Mouse (Mus musculus): ENCODE measurements around the gene Sox21. TPM values are rescaled to one million over a fixed set of nuclear protein-coding genes. Genes with fewer than 3 reads are reported as not detected.

The Sox21 gene
- polyA plus RNA-seq, 1 experiment from 2014 or later, result 15.1 TPM

DNA sequence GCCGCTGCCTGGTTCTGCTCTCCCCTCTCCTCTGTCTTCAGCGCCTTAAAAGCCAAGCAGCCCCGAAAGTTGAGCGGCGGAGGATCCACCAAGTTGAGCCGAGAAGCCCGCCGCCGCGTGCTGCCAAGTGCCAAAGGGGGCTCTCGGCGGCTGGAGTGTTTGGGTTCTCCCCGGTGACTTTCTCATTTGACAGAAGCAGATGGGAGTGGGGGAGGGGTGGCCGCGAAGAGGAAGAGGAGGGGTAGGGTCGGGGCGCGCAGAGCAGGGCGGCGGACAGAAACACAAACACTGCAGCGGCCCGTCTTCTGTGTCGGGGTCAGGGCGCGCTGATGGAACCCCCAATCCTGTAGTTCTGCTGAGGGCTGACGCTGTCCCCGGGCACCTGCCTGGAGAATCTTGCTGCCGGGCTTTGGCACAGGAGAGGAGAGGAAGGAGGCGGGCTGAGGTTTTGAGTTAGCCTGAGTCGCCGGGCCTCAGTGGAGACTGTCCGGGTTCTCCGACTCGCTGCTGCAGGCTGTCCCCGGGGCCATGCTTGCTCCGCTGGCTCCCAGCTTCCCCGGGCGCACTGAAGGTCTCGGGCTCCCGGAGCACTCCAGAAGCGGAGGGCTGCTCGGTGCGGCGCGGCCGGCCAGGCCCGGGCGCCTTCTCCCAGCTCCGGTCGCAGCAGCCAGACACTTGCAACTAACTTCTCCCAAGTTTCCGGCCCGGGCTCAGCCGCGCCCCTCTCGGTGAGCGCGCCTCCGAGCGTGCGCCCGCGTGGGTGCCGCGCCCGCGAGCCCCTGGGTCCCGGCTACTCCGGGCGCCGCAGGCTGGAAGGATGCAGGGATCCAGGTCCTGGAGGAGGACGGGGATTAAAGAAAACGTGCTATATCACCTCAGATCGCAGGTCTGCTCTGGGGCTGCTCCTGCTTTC is 601 bp downstream of the Sox21 start:
- Histone ChIP-seq H3K9ac (peak overlapping the region; percentile 86), H3K4me3 (peak overlapping the region; percentile 62), H3K4me1 (peaks cover 24% of the 10 kb centered on the region), H3K4me2 (replicated peaks) (peak overlapping the region; percentile 89), H3K27ac (peak overlapping the region; percentile 70), H3K9me3 (peaks cover 6% of the 10 kb centered on the region; the same call in 1 of the 2 replicates), H3K27me3 (replicated peaks) (peaks cover 43% of the 10 kb centered on the region), H3K36me3 (no peaks in the 10 kb centered on the region)
- under 1% methylated on average over 73 of the region's 73 CpGs for WGBS
- peak; percentile 49 for ATAC-seq (ENCODE audit: low FRiP score, low read depth)

DNA sequence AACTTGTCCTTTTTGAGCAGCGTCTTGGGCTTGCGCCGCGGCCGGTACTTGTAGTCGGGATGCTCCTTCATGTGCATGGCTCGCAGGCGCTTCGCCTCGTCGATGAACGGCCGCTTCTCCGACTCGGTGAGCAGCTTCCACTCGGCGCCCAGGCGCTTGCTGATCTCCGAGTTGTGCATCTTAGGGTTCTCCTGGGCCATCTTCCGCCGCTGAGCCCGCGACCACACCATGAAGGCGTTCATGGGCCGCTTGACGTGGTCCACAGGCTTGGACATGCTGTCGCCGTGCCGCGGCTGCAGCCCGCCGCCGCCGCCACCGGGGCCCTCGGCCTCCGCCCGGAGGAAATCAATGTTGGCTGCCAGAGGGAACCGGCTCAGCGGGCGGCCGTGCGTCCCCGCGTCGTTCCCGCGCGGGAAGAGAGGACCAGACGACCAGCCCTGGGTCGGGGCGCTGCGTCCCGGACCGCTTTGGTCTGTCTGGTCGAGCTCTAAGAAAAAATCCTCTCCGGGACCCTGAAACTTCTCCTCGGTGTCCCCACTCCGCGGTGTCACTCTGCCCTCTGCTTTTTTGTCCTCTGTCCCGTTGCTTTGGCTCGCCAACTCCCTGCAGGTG is 1.4 kb downstream of the Sox21 start:
- H3K9me3 ChIP-seq, result peaks cover 6% of the 10 kb centered on the region; the same call in 1 of the 2 replicates
- peaks cover 47% of the 10 kb centered on the region for H3K27me3 ChIP-seq (replicated peaks)
- ATAC-seq (ENCODE audit: low FRiP score, low read depth), result no peak
- no peaks in the 10 kb centered on the region for H3K36me3 ChIP-seq
- peak overlapping the region; percentile 2; the same call in 1 of the 2 replicates for H3K27ac ChIP-seq
- H3K4me1 ChIP-seq, result peaks cover 28% of the 10 kb centered on the region
- peak overlapping the region; percentile 89 for H3K4me2 ChIP-seq (replicated peaks)
- under 1% methylated on average over 62 of the region's 62 CpGs for WGBS
- H3K9ac ChIP-seq, result peak overlapping the region; percentile 86
- peak overlapping the region; percentile 62 for H3K4me3 ChIP-seq

DNA sequence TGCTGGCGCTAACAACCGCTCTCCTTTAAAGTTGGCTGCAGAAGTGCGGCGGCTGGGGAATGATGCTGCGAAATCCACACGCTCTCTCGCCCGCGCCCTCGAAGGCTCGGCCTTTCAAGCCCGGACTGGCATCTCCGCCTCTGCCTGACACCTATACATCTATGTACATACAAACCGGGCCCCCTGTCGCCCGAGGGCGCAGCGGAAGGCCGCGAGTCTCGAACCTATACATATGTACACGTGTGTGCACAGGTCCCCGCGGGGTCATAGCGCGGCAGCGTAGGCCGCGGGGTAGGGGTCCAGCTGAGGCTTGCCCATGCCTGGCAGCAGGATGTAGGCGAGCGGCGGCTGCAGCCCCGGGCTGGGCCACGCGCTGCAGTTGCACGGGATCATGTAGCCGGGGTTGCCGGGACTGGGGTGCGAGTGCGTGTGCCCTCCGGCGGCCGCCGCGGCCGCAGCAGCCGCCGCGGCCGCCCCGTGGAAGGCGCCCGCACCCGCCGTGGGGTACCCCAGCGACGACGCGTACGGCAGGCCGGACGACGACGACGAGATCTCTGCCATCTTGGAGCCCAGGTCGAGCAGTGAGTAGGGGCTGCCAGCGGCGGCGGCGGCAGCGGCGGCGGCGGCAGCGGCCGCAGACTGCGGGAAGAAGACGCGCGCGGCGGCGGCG is 2.2 kb downstream of the Sox21 start:
- H3K27me3 ChIP-seq (replicated peaks), result peaks cover 49% of the 10 kb centered on the region

DNA sequence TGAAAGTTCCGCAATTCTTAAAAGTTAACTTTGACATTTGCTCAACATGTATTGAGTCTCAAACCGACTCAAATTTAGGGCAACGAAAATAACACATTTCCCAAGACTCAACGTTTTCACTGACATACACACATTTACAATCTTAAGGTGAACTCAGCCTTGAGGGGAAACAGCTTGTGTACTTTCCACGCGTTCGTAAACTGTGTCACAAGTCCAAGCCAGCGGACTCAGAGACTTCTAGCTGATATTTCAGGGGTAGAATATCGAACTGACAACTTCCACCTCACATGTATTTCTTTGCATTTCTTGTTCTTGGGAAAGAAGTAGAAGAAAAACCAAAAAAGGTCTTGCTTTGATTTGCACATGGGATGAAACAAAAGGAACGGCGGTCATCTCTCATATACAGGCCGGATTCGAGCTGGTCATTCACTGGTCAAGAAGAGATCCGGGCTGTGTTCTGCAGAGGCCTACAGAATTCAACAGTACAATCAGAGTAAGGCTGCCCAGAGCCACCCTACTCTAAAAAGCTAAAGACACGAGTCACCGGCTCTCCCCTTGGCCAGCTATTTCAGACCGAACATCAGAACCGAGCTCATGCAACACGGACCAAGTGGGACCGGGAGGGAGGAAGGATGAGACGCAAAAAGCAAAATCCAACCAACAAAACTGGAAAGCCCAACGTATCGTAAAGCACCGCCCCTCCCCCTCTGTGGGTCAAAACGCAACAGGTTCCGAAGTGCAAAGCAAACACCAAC is 2.9 kb downstream of the Sox21 start:
- no peak for ATAC-seq (ENCODE audit: low FRiP score, low read depth)
- Histone ChIP-seq H3K9ac (peak overlapping the region; percentile 86), H3K4me3 (peak overlapping the region; percentile 62), H3K27me3 (replicated peaks) (peaks cover 49% of the 10 kb centered on the region), H3K27ac (no peak overlapping the region), H3K4me2 (replicated peaks) (peak overlapping the region; percentile 89), H3K36me3 (no peaks in the 10 kb centered on the region), H3K4me1 (peaks cover 32% of the 10 kb centered on the region), H3K9me3 (no peaks in the 10 kb centered on the region)
- WGBS, result 2% methylated on average over 26 of the region's 26 CpGs

More for the DNA sequence above, 2.2 kb downstream of the Sox21 start:
- H3K9me3 ChIP-seq, result no peaks in the 10 kb centered on the region
- peak overlapping the region; percentile 86 for H3K9ac ChIP-seq
- peaks cover 28% of the 10 kb centered on the region for H3K4me1 ChIP-seq
- peak overlapping the region; percentile 62 for H3K4me3 ChIP-seq
- under 1% methylated on average over 83 of the region's 84 CpGs for WGBS
- H3K36me3 ChIP-seq, result no peaks in the 10 kb centered on the region
- peak overlapping the region; percentile 89 for H3K4me2 ChIP-seq (replicated peaks)
- peak overlapping the region; percentile 2; the same call in 1 of the 2 replicates for H3K27ac ChIP-seq
- no peak for ATAC-seq (ENCODE audit: low FRiP score, low read depth)

DNA sequence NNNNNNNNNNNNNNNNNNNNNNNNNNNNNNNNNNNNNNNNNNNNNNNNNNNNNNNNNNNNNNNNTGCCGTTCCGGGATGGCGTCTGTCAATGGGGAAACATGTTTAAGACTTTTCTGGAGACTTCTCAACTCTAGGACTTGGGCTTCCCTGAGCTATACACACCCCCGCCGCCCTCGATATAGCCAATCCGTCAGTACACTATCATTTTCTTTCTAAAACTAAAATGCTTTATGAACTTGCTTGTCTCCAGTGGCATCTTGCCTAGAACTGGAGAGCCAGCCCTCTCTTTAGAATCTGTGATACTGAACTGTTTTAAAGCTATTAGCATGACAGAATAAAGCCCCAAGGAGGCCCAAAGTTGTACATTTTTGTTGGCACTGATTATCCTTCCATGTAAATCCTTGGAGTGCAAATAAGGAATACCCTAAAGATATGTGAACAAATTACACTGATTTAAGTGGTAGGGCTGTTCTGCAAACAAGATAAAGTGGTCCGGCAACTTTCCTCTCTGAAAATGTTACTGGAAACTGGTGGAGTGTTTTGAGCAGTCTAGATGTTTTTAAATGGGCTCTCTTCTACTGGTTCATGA is 4.4 kb downstream of the Sox21 start:
- Histone ChIP-seq H3K36me3 (no peaks in the 10 kb centered on the region), H3K4me3 (no peak overlapping the region), H3K27ac (no peak overlapping the region), H3K4me1 (peaks cover 47% of the 10 kb centered on the region), H3K27me3 (replicated peaks) (peaks cover 58% of the 10 kb centered on the region), H3K9me3 (no peaks in the 10 kb centered on the region), H3K4me2 (replicated peaks) (peak overlapping the region; percentile 53), H3K9ac (no peak overlapping the region)
- no peak for ATAC-seq (ENCODE audit: low FRiP score, low read depth)
- WGBS, result 1% methylated on average over 8 of the region's 8 CpGs

DNA sequence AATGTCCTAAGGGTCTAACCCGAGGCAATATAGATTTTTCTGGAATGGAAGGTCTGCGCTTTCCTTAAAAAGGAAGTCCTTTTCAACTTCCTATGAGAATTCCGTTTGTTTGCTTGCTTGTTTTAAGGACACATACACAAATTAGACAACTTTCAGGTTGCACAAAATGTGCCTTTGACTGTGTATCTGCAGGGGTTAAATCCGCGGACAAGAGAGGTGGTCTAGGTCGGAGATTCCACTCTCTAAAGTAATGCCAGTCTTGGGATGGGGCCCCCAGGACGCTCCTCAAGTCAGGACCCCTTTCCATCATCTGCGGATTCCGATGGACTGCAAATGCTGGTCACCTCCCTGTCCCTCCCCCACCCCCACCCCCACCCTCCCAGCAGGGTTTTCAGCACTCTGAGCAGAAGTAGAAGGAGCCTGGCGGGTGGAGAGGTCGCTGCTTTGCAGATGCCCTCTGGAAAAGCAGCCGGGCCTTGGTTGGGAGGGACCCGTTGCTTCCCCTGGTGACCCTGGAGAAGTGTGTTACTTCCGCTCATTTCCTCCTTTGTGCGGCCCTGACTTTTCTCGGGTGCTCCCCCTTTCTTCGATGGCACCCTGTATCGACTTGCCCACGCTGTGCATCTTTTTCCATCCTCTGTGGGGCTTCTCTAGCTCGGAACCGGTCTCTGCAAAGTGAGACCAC is 10.2 kb downstream of the Sox21 start:
- no peak for ATAC-seq (ENCODE audit: low FRiP score, low read depth)
- H3K36me3 ChIP-seq, result no peaks in the 10 kb centered on the region
- H3K9ac ChIP-seq, result no peak overlapping the region
- H3K4me1 ChIP-seq, result peaks cover 44% of the 10 kb centered on the region
- peak overlapping the region; percentile 50 for H3K4me2 ChIP-seq (replicated peaks)
- no peaks in the 10 kb centered on the region for H3K9me3 ChIP-seq
- H3K27me3 ChIP-seq (replicated peaks), result peaks cover 71% of the 10 kb centered on the region
- H3K4me3 ChIP-seq, result no peak overlapping the region
- WGBS, result under 1% methylated on average over 21 of the region's 21 CpGs
- no peak overlapping the region for H3K27ac ChIP-seq

DNA sequence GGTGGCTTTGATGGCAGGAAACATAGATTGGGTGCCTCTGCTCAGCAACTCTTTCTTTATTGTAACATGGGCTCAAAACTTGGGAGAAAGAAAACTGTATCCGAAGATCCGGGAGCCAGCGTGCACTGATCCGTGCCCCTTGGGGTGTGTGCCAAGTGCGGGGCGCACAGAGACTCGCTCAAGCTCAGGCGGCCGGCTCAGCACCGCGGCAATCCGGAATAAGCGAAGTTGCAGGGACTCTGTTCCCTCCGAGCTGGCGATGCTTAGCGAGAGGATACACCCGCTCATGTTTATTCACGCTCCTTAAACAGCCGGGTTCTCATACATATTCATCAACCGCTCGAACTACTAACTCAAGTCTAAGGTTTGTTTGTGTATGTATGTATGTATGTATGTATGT is 10.9 kb downstream of the Sox21 start:
- H3K4me3 ChIP-seq, result no peak overlapping the region
- no peaks in the 10 kb centered on the region for H3K36me3 ChIP-seq
- H3K27me3 ChIP-seq (replicated peaks), result peaks cover 65% of the 10 kb centered on the region
- H3K27ac ChIP-seq, result no peak overlapping the region
- H3K9me3 ChIP-seq, result no peaks in the 10 kb centered on the region
- peak; percentile 36 for ATAC-seq (ENCODE audit: low FRiP score, low read depth)
- under 1% methylated on average over 21 of the region's 21 CpGs for WGBS
- H3K4me2 ChIP-seq (replicated peaks), result peak overlapping the region; percentile 50
- H3K4me1 ChIP-seq, result peaks cover 40% of the 10 kb centered on the region
- H3K9ac ChIP-seq, result no peak overlapping the region

DNA sequence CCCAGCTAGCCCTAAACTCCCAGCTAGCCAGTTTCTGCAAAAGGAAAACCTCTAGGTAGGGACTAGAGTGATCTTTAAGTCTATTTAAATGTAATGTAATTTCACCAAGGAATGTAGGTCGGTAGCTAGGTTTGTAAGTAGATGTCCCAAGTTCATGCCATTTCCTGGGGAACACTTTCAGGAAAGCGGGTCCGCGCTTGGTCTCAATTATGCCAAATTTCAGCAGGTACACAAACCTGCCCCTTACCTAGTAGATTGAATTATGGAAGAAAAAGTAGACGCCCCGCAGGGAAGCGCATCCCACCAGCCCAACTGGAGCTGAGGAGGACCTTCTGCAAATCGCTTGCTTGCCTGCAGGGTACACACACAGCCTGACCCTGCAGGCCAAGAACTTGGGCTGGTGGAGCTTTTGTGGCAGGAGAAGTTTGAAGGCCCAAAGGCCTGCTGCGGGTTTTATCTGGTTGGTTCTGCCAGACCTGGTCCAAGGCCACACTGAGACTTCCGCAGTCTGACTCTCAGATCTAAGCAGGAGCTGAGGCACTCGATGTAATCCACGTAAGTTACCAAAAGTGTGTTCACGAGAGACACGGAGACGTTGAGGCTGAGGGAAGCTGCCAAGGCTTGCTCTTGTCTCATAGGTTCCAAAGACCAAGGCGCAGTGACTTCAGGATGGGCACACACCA is 11.6 kb downstream of the Sox21 start:
- H3K4me2 ChIP-seq (replicated peaks), result peak overlapping the region; percentile 50
- H3K9ac ChIP-seq, result no peak overlapping the region
- H3K27me3 ChIP-seq (replicated peaks), result peaks cover 64% of the 10 kb centered on the region
- 17% methylated on average over 16 of the region's 16 CpGs for WGBS
- no peaks in the 10 kb centered on the region for H3K9me3 ChIP-seq
- H3K36me3 ChIP-seq, result no peaks in the 10 kb centered on the region
- no peak overlapping the region for H3K4me3 ChIP-seq
- no peak for ATAC-seq (ENCODE audit: low FRiP score, low read depth)
- H3K4me1 ChIP-seq, result peaks cover 39% of the 10 kb centered on the region
- H3K27ac ChIP-seq, result no peak overlapping the region

DNA sequence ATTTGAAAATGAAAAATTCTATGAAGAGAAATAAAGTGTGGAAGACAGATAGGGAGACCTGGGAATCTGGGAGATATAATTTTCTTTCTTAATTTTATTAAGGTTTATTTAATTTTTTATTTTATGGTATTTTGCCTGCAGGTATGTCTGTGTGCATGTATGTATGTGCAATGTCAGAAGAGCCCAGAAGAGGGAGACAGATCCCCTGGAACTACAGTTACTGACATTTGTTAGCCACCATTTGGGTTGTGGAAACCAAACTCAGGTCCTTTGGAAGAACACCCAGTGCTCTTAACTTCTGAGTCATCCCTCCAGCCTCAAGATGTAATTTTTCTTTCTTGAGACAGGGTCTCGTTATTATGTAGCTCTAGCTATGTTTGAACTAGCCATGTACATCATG is 15.9 kb downstream of the Sox21 start:
- Histone ChIP-seq H3K4me1 (peaks cover 7% of the 10 kb centered on the region; the same call in 1 of the 2 replicates), H3K27ac (no peak overlapping the region), H3K4me3 (no peak overlapping the region), H3K9me3 (no peaks in the 10 kb centered on the region), H3K4me2 (replicated peaks) (no peak overlapping the region), H3K27me3 (replicated peaks) (peaks cover 33% of the 10 kb centered on the region), H3K36me3 (no peaks in the 10 kb centered on the region), H3K9ac (no peak overlapping the region)
- ATAC-seq (ENCODE audit: low FRiP score, low read depth), result no peak
- 93% methylated on average over 1 of the region's 1 CpGs for WGBS

DNA sequence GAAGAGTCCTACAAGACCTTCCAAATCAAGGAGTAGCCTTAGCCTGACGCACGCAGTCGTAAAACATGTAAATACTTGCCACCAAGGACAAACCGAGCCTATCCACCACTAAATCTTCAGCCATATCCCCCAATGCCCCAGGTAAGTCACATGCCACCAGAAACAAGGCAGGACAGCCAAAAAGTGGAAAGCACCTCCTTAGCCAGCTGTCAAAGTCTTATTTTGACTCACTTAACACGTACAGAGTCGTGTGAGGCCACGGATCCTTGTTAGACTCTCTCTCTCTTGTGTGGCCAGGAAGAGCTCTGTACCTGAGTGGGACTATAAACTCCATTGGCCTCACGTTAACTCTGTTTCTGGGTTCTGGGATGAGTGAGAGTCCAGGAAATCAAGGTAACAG is 20.0 kb downstream of the Sox21 start:
- Histone ChIP-seq H3K4me2 (replicated peaks) (no peak overlapping the region), H3K9ac (no peak overlapping the region), H3K9me3 (no peaks in the 10 kb centered on the region), H3K4me3 (no peak overlapping the region), H3K4me1 (no peaks in the 10 kb centered on the region), H3K36me3 (no peaks in the 10 kb centered on the region), H3K27me3 (replicated peaks) (0 out of 2 replicates have a peak, but pooled peaks cover 3% of the 10 kb centered on the region), H3K27ac (no peak overlapping the region)
- no peak for ATAC-seq (ENCODE audit: low FRiP score, low read depth)
- WGBS, result 85% methylated on average over 8 of the region's 8 CpGs

Data from neural tube, embryonic 12.5 days (tissue).